Mouse (Mus musculus): ENCODE results near the gene Myom1.

Gene Myom1

DNA sequence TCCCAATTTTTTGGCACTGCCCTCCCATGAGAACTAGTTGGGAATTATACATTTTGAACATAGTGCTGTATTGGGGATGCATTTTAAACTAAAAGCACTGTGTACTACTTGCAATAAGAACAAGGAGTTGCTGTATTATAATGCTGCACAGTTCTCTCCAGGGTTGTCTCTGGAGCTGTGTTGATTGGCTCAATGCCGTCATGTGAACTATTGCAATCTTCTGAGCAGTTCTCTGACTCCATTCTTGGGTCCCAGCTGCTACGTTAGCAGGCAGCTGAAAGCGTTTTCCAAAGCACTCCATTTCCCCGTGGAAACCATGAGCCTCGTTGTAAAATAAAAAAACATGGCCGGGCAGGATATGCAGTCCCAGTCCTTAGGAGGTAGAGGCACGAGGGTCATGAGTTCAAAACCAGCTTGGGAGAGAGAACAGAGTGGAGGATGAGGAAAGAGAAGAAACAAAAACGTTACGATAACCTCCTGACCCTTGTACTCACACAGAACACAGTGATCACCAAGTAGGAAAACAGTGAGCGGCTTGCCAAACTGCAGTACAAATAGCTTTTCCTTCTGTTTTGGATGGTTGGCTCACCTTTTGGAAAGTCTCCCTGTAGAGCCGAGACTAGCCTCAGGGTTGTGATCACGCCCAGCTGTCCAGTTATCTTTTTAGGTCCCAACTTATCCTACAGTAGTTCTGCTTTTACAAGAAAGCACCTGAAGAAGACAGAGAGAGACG lies 60.6 kb downstream of the Myom1 start:
- DNase-seq, result no peak

DNA sequence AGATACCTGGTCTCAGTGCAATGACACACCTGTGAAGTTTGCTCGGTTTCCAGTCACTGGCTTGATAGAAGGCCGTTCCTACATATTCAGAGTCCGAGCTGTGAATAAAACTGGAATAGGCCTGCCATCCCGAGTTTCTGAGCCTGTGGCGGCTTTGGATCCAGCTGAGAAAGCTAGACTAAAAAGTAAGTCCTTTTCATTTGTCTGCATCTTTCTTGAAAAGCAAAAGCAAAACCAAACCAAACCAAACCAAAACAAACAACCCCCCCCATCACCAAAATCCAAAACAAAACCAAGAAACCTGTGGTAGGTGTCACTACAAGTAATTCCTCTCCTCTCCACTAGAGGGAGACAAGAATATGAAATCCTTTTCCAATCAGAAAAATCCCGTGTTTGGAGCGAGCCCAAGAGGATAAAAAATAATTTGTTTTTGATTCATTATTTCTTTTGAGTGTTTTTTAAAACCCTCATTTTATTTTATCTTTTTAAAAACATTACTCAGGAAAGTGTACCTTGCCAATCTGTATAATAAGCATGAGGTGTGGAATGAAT lies 62.1 kb downstream of the Myom1 start:
- DNase-seq, result no peak

DNA sequence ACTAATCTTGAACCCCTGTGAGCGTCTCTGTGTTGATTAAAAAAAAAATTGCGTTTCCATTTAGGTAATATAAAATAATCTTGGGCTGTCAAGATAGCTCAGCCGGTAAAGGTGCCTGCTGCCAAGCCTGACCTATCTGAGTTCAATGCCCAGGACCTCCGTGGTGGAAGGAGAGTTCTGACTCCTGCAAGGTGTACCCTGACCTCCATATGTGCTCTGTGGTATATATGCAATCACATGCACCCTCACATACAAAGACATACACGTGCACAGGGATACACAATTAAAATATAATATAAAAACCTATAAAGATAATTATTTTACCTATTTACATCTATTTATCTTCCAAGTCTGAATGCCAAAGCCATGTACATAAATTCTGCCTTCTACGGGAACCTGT lies 62.7 kb downstream of the Myom1 start:
- DNase-seq, result no peak

DNA sequence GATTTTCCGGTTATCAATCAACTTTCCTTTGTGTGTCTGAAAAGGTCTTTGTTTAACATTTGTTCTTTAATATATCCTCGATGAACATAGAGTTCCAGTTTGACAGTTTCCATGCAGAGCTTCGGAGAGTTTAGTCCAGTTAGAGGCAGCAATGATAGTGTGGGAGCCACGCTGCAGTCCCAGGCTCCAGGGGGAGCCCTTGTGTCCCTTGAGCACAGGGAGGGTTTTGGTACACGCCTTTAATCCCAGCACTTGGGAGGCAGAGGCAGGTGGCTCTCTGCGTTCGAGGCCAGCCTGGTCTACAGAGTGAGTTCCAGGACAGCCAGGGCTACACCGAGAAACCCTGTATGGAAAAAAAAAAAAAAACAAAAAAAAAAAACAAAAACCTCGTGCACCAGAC lies 66.7 kb downstream of the Myom1 start:
- DNase-seq, result no peak

- DNase-seq, result no peak
These were observed 69.5 kb downstream of the Myom1 start for GRCm38 (mm10) chr17:71071958-71072357.

DNA sequence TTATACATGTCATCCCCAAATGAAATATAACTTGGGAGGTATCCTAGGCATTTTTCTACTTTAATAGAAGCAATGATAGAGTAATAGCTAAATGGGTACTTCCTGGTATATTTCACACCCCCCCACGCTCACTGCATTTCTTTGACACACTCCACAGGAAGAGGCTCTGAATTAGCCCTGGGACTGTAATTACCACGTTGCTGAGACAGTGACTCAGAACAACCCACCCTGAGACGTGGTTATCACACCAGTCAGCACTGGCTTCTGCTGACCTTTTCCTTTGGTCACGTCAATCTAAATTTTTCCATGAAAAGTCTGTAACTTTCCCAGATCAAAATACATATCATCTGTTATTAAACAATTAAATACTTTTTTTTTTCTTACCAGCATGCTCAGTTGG lies 72.0 kb downstream of the Myom1 start:
- no peak for DNase-seq

DNA sequence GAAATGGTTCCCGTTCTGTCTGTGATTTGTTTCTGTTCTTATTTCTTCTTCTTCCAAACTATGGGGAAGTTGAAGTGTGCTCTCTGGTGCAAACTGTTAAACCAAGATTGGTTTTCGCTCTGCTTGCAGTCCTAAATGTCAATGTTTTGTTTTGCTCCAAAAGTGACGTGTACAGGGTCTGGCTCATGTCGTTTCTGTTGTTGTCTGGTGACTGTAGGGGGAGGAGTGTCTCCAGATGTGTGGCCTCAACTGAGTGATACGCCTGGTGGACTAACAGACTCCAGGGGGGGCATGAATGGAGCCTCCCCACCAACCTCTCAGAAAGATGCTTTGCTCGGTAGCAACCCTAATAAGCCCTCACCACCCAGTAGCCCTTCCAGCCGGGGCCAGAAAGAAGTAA lies 79.6 kb downstream of the Myom1 start:
- DNase-seq, result no peak

DNA sequence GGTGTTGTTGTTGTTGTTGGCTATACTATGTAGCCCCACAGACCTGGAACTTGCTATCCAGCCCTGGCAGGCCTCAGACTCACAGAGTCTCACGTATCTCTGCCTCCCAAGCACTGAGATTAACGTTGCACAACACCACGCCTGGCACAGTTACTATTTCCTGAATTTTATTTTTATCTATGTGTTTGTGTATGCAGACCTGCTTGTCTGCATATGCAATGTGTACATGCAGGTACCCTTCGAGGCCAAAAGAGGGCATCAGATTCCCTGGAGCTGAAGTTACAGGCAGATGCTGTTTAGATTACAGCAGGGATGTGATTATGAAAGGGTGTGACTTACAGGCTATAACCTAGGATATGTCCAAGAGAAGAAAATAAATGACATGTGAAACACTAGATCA lies 84.5 kb downstream of the Myom1 start:
- no peak for DNase-seq

GRCm38 (mm10) chr17:71087396-71088153 lies 85.1 kb downstream of the Myom1 start:
- no peak for DNase-seq

DNA sequence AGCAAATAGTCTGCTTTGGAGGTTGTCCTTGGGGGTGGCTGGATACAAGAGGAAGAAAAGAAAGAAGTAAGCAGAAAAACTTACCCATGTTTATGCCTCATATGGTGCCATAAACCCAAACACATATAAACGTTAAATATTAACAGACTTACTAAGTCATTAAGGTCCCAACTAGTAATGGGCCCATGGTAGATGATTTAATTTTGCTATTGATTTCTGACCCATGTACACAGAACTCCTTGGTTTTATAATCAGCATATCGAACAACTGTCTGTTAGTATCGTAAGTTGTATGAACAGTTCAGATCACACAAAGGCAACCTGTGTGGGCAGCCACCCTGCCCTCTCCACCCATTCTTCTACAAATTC lies 85.7 kb downstream of the Myom1 start:
- no peak for DNase-seq

- DNase-seq, result no peak
These were observed 86.6 kb downstream of the Myom1 start for GRCm38 (mm10) chr17:71088991-71089434.

GRCm38 (mm10) chr17:71089781-71090480 lies 87.5 kb downstream of the Myom1 start:
- DNase-seq, result no peak

- no peak for DNase-seq
These were observed 88.6 kb downstream of the Myom1 start for GRCm38 (mm10) chr17:71091024-71091423.

DNA sequence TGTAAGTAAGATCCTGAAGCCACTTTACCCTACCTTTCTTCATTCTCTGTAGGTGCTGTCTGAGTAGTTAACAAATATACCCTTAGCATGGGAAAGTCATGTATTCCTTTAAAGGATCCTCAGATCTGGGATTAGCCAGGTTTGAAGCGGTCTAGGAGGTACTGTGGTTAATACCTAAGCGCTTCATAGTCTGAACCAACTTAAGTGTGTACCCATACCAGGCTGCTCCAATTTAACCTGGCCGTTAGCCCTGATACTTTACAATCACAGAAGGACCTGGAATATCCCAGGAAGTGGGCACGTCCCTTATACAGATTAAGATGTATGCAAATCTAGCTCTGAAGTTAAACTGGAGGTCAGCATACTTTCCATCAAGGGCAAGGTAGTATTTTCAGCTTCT lies 89.9 kb downstream of the Myom1 start:
- DNase-seq, result no peak

DNA sequence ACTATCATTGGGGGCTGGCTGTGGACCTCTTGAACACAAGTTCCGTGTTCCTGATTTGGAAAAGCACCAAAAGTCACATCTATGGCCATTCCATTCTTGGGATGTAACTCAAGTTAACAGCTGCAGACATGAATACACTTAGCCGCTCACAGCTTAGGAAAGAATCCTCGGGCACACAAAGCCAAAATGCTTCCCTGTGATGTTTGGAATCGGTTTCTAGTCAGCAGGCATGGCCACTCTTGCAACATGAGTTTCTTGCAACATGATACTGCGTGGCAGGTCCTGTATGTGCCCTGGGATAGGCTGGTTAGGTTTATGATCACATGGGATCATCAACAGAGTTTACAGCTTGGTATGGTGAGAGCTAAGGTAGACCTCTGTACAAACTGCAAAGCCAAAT lies 91.4 kb downstream of the Myom1 start:
- no peak for DNase-seq

DNA sequence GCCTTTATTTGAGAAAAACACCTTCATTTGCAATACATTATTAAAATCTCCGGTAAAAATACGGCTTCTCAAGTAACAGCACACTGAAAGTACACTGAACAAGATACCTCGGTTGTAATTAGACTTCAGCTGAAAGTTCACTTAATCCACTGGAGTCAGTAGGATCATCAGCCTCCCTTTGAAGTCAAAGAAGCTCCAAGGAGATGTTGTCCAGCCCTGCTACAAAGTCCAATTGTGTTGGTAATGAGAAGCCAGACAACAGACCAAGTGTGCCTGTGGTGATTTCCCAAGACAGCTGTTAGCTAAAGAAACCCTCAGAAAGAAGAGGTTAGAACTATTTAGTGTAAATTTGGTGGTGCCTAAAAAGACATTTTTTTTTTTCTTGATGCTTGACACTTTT lies 92.0 kb downstream of the Myom1 start:
- DNase-seq, result no peak

DNA sequence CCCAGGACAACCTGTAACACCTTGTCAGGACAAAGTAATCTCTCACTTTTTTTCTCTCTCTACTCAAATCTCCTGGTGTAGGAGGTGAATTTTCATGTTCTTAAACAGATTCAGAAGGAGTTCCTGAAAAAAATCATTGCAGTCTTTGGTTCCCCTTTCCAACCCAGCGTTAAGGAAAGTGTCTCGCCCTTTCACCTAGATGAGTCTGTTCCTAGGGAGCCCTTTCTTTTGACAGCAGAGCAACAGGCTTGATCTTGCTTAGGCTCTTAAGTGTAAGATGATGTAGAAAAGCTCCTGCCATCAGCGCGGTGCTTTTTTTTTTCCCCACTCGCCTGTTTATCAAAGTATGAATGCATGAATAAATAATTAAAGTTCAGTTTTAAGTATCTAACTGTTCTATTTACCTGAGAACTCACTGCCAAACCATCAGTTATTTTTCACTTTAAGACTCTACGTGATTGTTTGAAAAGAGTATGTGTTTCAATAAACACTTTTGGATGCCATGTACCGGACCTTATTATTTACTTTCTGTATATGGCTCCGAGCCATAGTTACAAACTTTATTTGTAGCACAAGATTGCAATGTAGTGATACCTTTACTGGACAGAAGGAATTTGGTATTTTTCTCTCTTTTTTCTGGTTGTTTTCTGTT lies 94.2 kb downstream of the Myom1 start:
- no peak for DNase-seq

DNA sequence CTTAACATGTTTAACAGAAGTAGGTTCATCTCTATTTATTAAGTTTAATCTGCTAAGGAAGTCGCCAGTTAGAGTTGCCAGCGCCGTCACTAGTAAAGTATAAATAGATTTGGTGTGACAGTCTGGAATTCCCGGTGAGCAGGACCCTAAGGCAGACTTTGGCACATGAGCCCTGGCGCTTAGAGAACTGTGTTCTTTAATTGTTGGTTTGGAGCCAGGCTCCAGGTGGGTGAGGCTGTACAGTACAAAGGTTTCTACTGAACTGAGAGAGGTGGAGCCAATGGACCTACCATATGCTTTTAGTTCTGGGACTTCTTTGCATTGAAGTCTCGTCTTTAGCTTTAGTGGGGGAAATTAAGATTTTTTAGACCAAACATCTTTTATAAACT lies 94.8 kb downstream of the Myom1 start:
- no peak for DNase-seq

DNA sequence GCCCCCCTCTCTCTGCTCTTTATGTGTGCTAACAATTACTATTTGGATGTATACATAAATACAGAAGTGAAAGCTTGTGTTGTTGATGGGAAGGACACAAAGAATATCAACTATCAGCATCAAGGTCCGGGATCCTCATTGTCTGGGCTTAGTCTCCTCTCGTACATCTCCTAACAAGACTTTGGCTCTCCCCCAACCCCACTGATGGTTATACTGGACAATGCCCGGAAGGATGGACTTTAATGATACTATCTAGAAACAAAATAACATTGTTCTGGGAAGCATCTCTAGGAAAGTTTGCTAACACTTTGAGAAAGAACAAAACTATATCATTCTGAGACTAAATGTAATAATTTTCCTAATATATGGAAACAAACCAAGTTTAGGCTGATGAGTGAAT lies 96.2 kb downstream of the Myom1 start:
- DNase-seq, result no peak

DNA sequence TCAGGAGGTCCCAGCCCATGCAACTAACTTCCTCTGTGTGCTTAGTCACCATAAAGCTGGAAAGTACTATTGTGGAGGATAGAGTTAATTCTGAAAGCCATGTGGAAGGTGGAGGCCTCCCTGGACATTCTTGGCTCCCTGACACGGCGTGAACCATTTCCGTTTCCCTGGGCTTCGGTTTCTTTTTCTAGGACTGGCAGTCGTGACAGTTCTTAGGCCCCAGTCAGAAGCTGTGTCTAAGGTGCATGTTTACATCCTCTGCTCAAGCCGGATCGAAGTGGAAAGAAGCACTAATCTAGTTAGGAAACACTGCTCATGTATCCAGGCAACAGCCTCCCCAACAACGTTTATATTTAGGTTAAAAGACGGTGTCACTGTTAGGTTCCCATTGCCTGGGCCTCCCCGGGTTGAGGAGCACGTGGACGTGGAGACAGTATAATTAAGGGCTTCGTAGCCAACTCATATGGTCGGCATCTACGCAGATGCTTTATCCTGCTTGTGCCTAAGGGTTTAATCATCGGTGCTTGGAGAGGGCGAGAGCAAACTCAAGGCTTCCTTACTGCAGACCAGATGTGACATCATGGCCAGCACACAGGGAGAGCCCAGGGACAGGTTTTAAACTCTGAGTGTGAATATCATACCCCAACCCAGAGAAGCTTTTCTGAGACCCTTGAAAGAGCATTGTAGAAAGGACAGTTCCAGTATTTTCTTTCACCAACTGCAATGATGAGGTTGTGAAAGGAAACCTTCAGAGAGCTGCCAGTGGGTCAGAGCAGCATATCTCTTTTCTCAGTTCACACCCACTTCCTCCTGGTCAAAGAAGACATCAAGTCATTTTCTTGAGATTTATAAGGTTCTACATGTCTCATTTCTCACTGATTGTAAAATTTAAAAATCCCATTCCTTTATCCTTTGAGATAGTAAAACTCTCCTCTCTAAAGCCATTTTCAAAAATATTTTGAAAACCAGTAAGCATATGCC lies 100.4 kb downstream of the Myom1 start:
- no peak for DNase-seq

DNA sequence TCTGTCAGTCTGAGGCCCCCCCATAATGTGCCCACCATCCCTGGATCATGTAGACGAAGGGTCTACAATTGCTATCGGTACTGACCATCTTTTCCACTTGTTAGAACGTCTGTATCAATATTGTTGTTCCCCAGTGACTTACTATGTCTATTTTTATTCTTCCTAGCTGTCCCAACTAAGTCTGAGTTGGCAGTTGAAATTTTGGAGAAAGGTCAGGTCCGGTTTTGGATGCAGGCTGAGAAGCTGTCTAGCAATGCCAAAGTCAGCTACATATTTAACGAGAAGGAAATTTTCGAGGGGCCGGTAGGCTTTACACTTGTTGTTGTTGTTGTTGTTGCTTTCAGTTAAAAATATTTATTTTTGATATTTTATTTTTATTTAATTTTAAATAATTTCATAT lies 102.9 kb downstream of the Myom1 start:
- DNase-seq, result no peak

GRCm38 (mm10) chr17:71106250-71106649 lies 103.8 kb downstream of the Myom1 start:
- DNase-seq, result no peak

All from right cerebral cortex, postnatal 4 days (tissue).